Mouse (Mus musculus) stomach, embryonic 16.5 days (tissue): ENCODE data around the gene Mknk2. TPM values are rescaled to one million over a fixed set of nuclear protein-coding genes. Genes with fewer than 3 reads are reported as not detected.

Source experiments
- ATAC-seq: fragments of 200-750 bp; cut with Nextera tagmentation; 2 replicates; pipeline ENCODE4 v1.8.0; 2017; ENCODE audit warnings: moderate number of reproducible peaks, moderate TSS enrichment; ENCODE audit not compliant: insufficient read depth, low FRiP score
- H3K27ac ChIP-seq: fragments of 300-500 bp; sonication (generic); 2 replicates; pipeline ENCODE4 v1.5.1; 2014; ENCODE audit warnings: low read length
- H3K27me3 ChIP-seq: fragments of 300-500 bp; sonication (generic); 2 replicates; pipeline ENCODE4 v1.6.1; 2014; ENCODE audit warnings: low read length, control low read depth, mixed read lengths; ENCODE audit not compliant: control insufficient read depth, insufficient read depth
- H3K36me3 ChIP-seq: fragments of 300-500 bp; sonication (generic); 2 replicates; pipeline ENCODE4 v1.6.1; 2014; ENCODE audit warnings: low read length; ENCODE audit not compliant: control insufficient read depth, insufficient read depth
- H3K4me1 ChIP-seq: fragments of 300-500 bp; sonication (generic); 2 replicates; pipeline ENCODE4 v1.6.1; 2014; ENCODE audit warnings: low read length, control low read depth, mixed read lengths; ENCODE audit not compliant: control insufficient read depth, insufficient read depth
- H3K4me2 ChIP-seq: fragments of 300-500 bp; sonication (generic); 2 replicates; pipeline ENCODE4 v1.6.1; 2014; ENCODE audit warnings: low read depth, low read length, mixed read lengths
- H3K4me3 ChIP-seq: fragments of 300-500 bp; sonication (generic); replicated peaks from 2 replicates; pipeline ENCODE4 v1.5.1; 2014; ENCODE audit warnings: mild to moderate bottlenecking, low read length
- H3K9ac ChIP-seq: fragments of 300-500 bp; sonication (generic); 2 replicates; pipeline ENCODE4 v1.6.1; 2014; ENCODE audit warnings: low read length
- H3K9me3 ChIP-seq: fragments of 300-500 bp; sonication (generic); replicated peaks from 2 replicates; pipeline ENCODE4 v1.6.1; 2016; ENCODE audit warnings: low read length, control low read depth; ENCODE audit not compliant: control insufficient read depth
- WGBS: fragments of 180-500 bp; shearing (Covaris S2); extraction: QIAGEN DNeasy Blood & Tissue Kit; methylation state at CpG from one replicate; pipeline ENCODE4 v1.1.7; 2014; 5-methylcytosine and 5-hydroxymethylcytosine counted together
- polyA plus RNA-seq: library from polyadenylated mRNA; unstranded; fragments of >200 nt; fragmentation: Nextera tagmentation; extraction: Ambion mirVana; gene quantifications from 2 replicates; pipeline ENCODE4 v1.2.1, GENCODE M21; 2015

The Mknk2 gene
- polyA plus RNA-seq, 1 experiment from 2014 or later = 45.1 TPM

DNA sequence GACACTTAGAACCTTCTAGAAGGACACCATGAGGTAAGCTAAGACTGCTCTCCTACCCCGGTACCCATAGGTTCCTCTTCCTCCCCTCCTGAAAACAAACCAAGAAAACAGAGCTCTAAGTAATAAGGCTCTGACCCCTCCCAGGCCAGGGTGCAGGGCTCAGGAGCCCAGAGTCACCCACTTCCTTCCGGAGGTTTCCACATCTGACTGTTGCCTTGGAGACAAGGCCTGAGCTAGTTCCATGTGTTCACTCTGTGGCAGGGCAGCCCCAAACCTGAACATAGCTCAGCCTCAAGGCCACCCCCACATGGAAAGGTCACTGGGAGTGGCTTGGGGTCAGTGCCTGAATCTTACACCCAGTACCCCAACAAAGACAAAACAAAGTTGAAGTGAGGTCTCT, 17.3 kb upstream of the Mknk2 start:
- peak overlapping the region; percentile 57; the same call in 1 of the 2 replicates for H3K27ac ChIP-seq

GRCm38 (mm10) chr10:80694159-80694938, 16.4 kb upstream of the Mknk2 start:
- no peak for ATAC-seq
- no peak overlapping the region for H3K9ac ChIP-seq
- 87% methylated on average over 13 of the region's 13 CpGs for WGBS
- H3K27ac ChIP-seq = peak overlapping the region; percentile 57; the same call in 1 of the 2 replicates
- H3K4me1 ChIP-seq = peaks cover 18% of the 10 kb centered on the region
- no peak overlapping the region for H3K4me2 ChIP-seq
- no peaks in the 10 kb centered on the region for H3K9me3 ChIP-seq
- H3K27me3 ChIP-seq = no peaks in the 10 kb centered on the region
- peaks cover 6% of the 10 kb centered on the region; the same call in 1 of the 2 replicates for H3K36me3 ChIP-seq
- no peak overlapping the region for H3K4me3 ChIP-seq

More for the DNA sequence above, 17.3 kb upstream of the Mknk2 start:
- Histone ChIP-seq H3K4me1 (peaks cover 18% of the 10 kb centered on the region), H3K36me3 (no peaks in the 10 kb centered on the region), H3K4me3 (no peak overlapping the region), H3K9ac (no peak overlapping the region), H3K4me2 (0 out of 2 replicates have a peak overlapping the region, but pooled peaks have one; percentile 9), H3K9me3 (no peaks in the 10 kb centered on the region), H3K27me3 (no peaks in the 10 kb centered on the region)
- WGBS = 59% methylated on average over 2 of the region's 2 CpGs
- no peak for ATAC-seq

- no peak overlapping the region for H3K4me3 ChIP-seq
- no peak for ATAC-seq
These were observed 15.6 kb upstream of the Mknk2 start for GRCm38 (mm10) chr10:80693401-80694045.

GRCm38 (mm10) chr10:80692249-80693165, 14.6 kb upstream of the Mknk2 start:
- Histone ChIP-seq H3K27me3 (no peaks in the 10 kb centered on the region), H3K27ac (no peak overlapping the region; the same call in 1 of the 2 replicates), H3K4me1 (peaks cover 18% of the 10 kb centered on the region), H3K9ac (no peak overlapping the region), H3K4me3 (no peak overlapping the region), H3K4me2 (no peak overlapping the region), H3K36me3 (peaks cover 9% of the 10 kb centered on the region; the same call in 1 of the 2 replicates), H3K9me3 (no peaks in the 10 kb centered on the region)
- no peak for ATAC-seq
- 78% methylated on average over 14 of the region's 14 CpGs for WGBS

More at GRCm38 (mm10) chr10:80693401-80694045, 15.6 kb upstream of the Mknk2 start:
- Histone ChIP-seq H3K27me3 (no peaks in the 10 kb centered on the region), H3K9ac (no peak overlapping the region), H3K36me3 (peaks cover 9% of the 10 kb centered on the region; the same call in 1 of the 2 replicates), H3K4me2 (no peak overlapping the region), H3K4me1 (peaks cover 18% of the 10 kb centered on the region), H3K27ac (no peak overlapping the region), H3K9me3 (no peaks in the 10 kb centered on the region)
- WGBS = 88% methylated on average over 12 of the region's 12 CpGs

GRCm38 (mm10) chr10:80687850-80688249, 9.9 kb upstream of the Mknk2 start:
- H3K9ac ChIP-seq = no peak overlapping the region
- H3K4me2 ChIP-seq = no peak overlapping the region
- no peaks in the 10 kb centered on the region for H3K27me3 ChIP-seq
- H3K4me3 ChIP-seq = no peak overlapping the region
- no peak overlapping the region for H3K27ac ChIP-seq
- peaks cover 27% of the 10 kb centered on the region; the same call in 1 of the 2 replicates for H3K36me3 ChIP-seq
- no peaks in the 10 kb centered on the region for H3K9me3 ChIP-seq
- WGBS = 32% methylated on average over 5 of the region's 5 CpGs
- ATAC-seq = peak; percentile 76; the same call in 1 of the 2 replicates
- H3K4me1 ChIP-seq = no peaks in the 10 kb centered on the region

DNA sequence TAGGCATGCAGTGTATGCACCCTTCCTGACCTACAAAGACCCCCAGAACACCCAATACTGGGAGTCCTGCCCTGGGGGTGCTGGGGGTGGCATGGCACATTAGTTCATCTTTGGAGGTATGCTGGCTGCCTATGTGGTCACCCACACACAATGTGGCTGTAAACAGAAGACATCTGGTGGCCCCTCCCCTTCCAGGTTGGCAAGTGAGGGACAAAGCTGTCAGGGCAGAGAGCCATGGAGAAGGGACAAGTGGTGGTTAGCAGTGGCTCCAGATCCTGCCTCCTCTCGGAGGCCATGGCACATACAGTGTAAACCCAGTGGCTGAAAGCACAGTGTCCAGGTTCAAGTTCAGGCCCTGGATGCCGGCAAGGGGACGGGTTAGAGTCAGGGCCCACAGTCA, 8.7 kb upstream of the Mknk2 start:
- Histone ChIP-seq H3K9ac (no peak overlapping the region), H3K9me3 (no peaks in the 10 kb centered on the region), H3K4me1 (no peaks in the 10 kb centered on the region), H3K27me3 (no peaks in the 10 kb centered on the region), H3K4me3 (no peak overlapping the region), H3K27ac (no peak overlapping the region), H3K36me3 (peaks cover 27% of the 10 kb centered on the region; the same call in 1 of the 2 replicates), H3K4me2 (no peak overlapping the region)
- 94% methylated on average over 3 of the region's 3 CpGs for WGBS
- ATAC-seq = no peak

GRCm38 (mm10) chr10:80684984-80685383, 7.1 kb upstream of the Mknk2 start:
- Histone ChIP-seq H3K27me3 (no peaks in the 10 kb centered on the region), H3K27ac (no peak overlapping the region), H3K36me3 (peaks cover 27% of the 10 kb centered on the region; the same call in 1 of the 2 replicates), H3K4me2 (no peak overlapping the region), H3K9ac (no peak overlapping the region), H3K9me3 (no peaks in the 10 kb centered on the region), H3K4me3 (no peak overlapping the region), H3K4me1 (peaks cover 1% of the 10 kb centered on the region; the same call in 1 of the 2 replicates)
- ATAC-seq = no peak
- 76% methylated on average over 4 of the region's 4 CpGs for WGBS

DNA sequence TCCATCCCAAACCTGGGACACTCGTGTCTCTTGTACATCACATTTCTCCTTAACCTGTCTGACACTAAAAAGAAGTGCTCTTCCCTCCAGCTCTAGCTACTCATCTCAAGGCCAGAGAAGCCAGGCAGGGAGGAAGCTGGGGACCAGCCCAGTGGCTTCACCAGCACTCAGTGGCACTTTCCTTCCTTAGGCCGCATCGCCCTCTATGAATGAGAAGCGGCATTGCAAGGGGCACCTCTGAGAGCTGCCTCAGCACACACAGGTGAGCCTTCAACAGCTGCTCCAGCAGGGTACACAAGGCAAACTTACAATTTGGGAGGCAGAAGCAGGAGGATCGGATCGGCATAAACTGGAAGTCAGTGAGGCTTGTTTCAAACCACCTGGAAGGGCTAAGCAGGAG, 6.3 kb upstream of the Mknk2 start:
- no peaks in the 10 kb centered on the region for H3K27me3 ChIP-seq
- H3K4me1 ChIP-seq = peaks cover 9% of the 10 kb centered on the region
- H3K9me3 ChIP-seq = no peaks in the 10 kb centered on the region
- 0 out of 2 replicates have a peak, but pooled peaks have one; percentile 34 for ATAC-seq
- no peak overlapping the region for H3K27ac ChIP-seq
- peaks cover 20% of the 10 kb centered on the region; the same call in 1 of the 2 replicates for H3K36me3 ChIP-seq
- no peak overlapping the region for H3K4me2 ChIP-seq
- H3K4me3 ChIP-seq = no peak overlapping the region
- WGBS = 56% methylated on average over 6 of the region's 6 CpGs
- no peak overlapping the region for H3K9ac ChIP-seq
